Mouse (Mus musculus): ENCODE data around the gene Pxk.

Gene Pxk

DNA sequence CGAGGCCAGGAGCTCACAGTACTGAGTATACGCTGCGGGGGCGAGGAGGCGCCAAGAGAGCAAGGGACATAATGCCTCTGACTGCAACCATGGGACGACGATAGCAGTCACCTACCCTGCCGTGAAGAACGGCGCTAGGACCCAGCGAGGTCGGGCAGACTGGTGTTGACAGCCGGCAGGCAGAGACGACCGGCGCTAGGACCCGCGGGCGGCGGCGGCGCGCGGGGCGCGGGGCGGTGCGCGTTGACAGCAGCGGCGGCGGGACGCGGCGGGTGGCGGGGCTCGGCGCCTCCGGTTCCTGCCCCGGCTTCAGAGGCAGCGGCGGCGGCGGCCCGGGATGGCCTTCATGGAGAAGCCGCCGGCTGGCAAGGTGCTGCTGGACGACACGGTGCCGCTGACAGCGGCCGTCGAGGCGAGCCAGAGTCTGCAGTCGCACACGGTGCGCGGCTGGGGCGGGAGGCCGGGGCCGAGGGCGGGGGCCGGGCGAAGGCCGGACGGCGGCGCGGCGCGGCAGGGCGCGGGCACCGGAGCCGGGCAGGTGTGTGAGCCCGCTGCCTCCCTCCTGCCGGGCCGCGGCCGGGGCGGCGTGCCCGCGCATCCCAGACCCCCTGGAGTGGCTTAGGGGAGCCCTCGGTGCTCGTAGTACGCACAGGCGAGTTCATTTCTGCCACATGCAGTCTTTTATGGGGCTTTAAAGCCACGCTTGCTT, at the start of gene Pxk:
Gene Pxk (plus strand): TSS at position 234 of the 709 bp plus-strand sequence.
- peak; percentile 91 for DNase-seq

DNA sequence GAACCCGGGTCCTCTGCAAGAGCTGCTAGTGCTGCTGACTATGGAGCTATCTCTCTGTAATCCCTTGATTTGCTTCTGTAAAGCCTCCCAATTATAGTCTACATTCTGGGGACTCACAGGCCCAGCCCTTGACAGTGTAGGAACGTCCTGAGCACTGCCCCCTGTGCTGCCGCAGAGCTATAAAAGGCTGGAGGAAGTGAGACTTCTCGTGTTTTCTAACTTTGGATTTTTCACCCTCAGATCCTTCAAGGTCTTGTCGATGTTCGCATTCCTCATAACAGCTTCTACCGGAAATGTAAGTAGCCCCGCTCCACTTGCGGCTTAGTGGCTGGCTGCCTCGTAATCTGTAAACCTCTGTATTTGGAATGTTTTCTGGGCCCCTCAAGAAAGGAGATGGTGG, 48.7 kb upstream of the Pxk start:
- DNase-seq: no peak

DNA sequence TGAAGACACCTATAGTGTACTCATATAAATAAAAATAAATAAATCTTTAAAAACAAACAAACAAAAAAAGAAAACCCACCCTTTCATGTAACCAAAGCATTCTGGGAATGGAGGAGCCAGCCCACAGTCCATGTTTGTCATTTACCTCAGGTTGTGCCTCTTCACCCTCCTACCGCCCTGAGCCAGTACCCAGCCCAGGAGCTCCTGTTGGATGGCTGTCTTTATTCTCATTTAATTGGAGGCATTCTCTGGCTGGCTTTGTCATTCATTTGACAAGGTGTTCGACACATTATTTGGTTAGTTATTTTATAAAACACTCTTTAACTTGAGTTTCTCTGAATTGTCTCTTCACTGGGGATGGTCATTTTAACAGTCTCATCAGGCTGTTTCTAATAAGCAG, 46.1 kb upstream of the Pxk start:
- no peak for DNase-seq

DNA sequence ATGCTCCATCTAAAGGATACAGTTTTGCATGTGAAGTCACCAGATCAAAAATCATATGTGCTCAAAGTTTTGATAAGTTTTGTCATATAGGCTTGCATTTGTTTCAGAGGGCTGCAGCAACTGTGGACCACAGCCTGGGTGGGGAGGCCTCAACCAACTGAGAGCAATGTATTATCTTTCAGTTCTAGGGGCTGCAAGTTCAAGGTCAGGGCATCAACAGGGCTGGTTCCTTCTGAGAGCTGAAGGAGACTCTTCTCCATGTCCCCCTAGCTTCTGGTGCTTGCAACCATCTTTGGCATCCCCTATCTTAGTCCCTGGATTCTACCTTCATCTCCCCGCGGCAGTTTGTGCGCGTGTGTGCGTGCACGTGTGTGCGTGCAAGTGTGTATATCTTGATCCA, 45.4 kb upstream of the Pxk start:
- DNase-seq: no peak

DNA sequence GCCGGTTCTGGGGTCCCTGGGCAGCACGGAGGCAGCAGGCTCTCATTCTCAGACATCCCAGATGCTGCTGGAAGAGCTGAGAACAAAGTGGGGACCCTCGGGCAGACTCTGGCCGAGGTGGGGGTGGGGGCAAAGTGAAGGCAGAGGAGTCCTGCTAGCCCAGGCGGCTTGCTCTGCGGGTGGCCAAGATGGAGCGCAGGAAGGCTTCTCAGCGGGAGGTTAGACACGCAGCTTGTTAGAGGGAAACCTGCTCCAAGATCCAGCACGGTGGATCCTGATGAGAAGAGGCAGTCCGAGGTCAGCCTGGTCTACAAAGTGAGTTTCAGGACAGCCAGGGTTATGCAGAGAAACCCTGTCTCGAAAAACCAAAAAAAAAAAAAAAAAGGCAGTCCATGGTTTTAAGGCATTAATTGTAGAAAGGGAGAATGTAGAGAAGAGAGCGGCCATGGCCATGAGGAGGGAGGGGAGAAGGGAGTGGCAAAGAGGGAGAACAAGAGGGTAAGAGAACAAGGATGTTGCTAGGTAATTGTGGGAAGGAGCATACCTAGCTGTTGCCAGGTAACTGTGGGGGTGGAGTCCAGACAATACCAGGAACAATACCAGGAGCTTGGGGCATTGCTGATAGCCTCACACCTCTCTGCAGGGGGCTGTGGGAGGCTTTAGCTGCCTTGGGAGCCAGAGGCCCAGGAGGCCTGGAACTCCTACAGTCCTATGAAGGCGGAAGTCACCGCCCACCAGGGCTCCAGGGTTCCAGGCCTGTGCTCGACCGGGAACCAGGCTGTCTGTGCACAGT, 43.5 kb upstream of the Pxk start:
- DNase-seq: no peak

DNA sequence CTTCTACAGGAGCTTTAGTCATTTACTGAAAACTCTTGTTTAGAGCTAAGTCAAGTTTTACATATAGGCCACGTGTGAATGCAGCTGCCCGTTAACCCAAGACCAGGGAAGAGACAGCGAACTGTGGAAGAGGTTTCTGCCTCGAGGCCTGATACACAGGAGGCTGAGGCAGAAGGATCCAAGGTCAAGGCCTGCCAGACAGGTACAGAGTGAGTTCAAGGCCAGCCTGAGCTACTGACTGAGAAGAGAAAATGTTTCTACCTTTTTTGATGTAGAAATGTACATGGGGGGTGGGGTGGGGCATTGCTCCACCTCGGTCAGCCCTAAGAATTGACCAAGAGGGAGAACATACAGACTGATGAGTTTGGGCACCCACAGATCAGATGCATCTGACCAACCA, 41.9 kb upstream of the Pxk start:
- DNase-seq: no peak

DNA sequence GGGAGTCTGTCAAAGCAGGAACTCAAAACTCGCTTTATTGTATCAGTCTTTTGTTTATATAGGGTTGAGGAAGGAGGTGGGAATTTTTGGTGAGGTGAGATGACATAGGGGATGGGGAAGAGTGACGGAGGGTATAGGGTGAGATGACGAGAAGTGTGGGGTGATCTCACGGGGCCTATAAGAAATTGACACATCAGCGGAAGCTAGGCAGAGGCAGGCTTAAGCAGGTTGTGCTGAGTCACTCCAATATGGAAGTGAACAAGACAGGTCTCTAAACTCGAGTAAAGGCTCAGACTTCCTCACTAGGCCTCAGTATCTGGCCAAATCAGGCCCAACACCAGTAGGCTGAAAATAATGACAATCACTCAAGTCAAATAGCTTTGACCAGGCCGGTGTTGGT, 38.1 kb upstream of the Pxk start:
- DNase-seq: no peak

DNA sequence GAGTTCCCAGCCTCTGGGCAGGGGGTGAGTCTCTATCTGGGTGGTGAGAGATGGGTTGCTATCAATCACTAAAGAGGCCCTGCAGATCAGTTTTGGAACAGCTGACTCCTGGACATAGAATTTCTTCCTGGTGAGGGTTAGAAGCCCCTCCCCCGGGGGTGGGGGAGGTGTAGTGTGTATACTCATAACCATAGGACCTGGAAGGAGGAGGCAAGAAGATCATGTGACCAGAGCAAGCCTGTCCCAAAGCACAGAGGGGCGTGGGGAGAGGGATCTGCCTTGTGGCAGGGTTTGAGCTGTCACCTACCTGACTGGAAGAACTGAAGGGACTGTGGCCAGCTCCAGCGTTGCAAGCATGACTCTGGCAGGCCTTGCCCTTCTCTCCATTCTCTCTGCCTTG, 35.9 kb upstream of the Pxk start:
- no peak for DNase-seq

DNA sequence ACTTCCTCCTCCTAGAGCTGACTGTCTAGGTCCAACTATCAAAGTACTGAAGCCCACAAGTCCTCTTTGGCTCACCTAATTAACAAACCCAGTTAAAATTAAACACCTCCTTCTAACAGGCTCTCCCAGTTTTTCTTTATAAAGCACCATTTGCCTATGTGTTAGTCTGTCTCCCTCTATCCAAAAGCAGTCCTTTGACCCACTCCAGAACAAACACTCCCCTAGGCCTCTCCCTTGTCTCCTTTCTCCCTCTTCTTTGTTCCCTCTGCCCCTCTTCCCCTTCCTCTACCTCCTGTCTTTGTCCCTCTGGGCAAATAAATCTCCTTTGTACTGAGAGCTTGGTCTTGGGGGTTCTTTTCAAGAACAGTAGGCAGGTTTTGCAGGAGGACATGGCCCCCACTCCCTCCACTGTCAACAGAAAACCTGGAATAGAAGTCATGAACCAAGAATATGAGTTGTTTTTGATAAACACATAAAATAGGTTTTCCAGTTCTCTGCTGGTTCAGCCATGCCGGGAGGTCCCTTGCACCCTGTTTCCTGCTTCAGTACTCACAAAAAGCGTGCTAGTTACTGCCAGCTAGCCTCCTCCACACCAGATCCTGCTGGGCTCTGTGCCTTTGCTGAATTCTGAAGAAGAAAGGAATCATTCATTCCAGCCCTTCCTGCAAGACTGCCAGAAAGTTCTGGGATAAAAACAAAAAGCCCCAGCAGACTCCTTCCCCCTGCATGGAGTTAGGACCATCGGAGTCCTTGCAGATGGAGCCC, 35.3 kb upstream of the Pxk start:
- DNase-seq: no peak

DNA sequence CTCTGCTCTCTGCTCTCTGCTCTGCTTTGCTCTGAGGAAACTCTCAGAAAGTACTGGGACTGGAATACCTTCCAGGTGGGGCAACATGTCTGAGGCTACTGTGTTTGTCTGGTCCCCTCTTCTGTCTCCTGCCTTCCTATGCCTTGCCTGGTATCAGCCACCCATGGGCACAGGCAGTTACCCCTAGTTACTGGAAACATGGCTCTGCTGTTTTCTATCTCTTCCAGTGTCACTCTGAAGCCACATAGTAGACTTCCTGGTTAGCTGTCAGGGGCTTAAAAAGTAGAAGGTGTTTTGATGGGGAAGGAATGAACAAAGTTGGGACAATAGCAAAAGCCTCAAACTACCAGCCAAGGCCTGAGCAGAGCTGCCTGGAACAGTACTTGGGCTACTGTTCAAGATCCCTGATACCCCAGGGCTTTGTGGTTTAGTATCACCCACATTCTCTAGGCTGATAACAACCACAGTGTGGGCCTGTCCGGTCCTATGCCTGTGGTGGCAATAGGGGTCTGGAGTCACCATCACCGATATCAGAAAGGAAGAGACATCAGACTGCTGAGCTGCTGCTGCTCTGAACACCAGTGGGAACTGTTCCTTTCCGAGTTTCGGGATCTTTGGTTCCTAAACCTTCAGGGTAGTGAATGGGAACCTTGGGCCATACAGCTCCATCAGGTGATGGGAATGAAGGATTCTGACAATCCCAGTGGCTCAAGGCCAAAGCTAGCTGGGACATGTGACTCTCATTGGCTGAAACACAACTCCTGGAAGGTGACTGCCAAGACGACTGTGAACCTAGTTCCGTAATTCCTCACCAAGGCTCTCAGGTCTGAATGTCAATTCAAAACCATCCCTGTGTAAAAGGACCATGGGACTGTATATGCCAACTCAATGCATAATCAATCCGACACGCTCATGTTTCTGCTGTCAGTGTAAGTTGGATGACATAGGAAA, 33.9 kb upstream of the Pxk start:
- no peak for DNase-seq

DNA sequence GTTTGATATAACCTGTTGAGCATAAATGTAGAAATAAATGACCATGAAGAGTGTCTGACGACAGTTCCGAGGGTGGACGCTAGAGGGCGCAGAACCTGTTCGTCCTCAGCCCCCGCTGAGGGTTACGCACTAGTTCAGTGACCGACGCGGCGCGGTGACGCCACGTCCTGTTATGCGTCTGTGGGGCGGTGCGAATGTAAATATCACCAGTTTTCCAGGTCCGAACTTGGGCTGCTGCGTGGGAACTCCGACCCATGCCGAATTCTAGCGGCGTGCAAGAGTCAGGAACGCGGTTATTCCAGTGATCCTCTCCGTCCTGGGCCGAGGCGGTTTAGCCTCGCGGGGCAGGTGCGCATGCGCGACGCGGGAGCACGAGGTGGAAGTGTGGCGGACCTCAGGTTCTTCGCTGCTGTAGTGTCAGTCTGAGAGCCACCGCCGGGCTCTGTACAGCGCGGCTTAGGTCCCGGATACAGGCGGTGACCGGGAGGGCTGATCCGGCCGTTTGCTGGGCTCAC, 17.8 kb upstream of the Pxk start, which contains the start of gene Rpp14:
Gene Rpp14 (plus strand): TSS at position 203 of the 515 bp plus-strand sequence.
- peak; percentile 96 for DNase-seq

DNA sequence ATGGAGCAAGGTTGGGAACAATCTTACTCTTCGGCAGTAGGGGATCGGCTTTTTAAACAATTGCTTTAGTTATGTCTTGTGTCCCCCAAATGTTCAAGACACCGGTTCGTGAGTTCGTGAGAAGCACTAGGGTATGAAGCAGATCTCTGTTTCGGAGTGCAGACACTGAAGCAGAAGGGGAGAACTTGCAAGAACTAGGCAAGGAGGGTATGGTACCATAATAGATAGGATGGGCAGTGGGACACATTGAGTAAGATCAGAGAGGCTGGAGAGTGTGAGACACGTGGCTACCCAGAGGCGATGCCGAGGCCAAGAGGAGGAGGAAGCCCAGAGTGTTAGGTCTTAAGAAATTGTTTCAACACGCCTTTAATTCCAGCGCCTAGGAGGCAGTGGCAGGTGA, 17.3 kb upstream of the Pxk start:
- DNase-seq: peak; percentile 22

DNA sequence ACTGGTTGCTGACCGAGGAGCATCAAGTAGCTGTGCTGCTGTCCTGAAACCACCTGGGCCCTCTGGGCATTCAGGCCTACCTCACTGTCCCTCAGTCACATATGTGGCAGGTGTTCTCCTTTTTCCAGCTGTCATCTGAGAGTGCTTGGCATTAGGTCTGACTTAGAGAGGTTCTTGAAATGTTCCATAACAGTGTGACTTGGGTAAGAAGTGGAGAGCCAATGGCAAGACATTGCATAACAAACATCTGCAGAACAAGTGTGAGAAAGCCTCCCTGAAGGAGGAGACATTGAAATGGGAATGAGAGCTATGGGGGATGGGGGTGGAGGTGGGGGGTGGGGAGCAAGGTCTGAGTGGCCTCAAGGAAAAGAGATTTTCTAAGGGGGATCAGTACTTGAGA, 15.1 kb upstream of the Pxk start:
- DNase-seq: no peak

DNA sequence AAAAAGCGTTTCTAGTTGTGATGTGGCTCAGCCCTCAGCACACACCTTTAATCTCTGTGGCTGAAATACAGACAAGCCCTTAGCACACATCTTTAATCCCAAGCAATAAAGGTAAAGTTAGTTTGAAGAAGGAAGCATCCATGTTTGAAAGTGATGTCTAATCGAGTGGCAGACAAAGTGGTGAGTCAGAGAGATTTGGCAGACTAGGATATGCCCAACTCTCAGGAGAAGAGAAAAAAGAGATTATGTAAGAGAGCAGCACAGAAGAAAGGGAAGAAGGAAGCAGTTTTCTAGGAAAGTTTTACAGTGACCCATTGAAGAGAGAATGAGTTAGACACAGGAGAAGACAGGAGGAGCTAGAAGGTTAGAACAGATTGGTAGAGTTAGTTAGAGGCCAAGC, 9.0 kb upstream of the Pxk start:
- DNase-seq: no peak

DNA sequence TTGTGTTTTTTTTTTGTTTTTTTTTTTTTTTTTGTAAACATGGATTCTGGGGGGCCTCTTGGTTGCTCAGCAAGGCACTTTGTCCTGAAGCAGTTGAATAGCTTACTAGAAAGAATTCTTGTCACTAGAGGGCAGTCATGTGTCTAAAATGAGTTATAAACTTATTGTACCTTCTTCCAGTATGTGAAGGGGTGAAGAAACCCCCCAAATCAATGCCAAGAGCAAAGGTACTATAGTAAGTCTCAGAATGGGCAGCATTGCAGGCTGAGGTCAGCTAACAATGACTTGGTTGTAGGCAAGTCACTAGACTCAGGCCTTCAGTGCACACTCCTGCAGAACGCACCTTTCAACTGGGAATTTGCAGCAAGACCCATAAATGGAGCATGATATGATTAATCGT, 5.4 kb upstream of the Pxk start:
- DNase-seq: peak; percentile 70

DNA sequence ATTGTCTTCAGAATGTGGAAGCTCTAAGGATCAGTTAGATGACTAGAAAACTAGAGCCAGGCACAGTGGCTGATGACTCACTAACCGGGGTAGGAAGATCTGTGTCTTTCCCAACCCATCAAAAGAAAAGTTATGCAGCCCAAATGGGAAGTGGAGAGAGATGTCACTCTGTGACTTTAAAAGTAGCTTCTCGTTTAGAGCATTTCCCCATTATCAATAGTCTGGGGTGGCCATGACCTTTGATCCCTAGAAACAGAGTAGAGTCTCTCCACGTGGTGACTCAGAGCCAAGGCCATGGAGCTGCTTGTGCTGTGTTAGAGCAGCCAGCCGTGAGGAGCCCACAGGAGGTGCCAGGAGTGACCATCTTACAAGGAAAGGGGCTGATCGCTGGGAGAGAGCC, 4.6 kb upstream of the Pxk start:
- DNase-seq: no peak

DNA sequence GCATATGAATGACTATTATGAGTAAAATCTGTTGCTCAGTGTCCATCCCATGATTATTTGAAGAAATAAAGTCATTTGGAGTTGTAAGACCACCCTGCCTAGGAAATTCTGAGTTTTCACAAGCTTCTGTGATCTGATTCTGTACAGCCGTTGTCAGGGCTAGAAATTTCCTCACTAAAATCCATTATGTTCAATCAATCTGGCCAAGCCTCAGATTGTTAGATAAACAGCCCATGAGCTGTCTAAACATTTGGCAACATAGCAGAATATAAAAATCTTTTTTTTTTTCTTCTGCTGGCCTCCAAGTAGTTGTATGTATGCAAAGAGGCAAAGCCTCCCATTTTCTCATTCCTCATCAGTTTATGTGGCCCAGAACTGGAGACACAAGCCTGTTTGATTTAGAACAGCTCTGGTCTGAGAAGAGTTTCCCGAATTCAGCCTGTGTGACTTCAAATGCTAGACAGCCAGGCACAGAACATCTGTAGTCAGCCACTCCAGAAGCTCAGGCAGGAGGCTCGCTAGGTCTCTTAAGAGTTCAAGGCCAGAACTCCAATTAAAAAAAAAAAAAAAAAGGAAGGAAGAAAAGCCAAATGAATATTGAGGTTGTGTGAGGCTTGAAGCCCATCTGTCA, 3.0 kb upstream of the Pxk start:
- no peak for DNase-seq

DNA sequence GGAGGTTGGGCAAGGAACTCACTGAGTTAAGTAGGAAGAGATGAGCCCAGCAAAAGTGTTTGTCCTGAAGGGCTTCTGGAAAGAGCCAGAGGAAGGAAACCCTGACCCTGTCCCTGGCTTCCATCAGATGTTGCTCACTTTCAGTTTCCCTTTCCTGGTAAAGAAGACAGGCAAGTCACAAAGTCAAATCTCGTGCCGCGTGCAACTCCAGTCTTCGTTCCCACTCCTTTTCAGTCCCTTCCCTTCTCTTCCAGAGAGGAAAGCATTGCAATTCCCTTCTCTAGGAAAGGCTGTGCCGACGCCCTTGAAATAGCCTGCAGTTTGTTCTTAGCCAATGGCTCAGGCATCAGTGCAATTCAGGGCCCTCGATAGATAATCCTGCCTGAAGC, 2.5 kb upstream of the Pxk start:
- DNase-seq: peak; percentile 56

DNA sequence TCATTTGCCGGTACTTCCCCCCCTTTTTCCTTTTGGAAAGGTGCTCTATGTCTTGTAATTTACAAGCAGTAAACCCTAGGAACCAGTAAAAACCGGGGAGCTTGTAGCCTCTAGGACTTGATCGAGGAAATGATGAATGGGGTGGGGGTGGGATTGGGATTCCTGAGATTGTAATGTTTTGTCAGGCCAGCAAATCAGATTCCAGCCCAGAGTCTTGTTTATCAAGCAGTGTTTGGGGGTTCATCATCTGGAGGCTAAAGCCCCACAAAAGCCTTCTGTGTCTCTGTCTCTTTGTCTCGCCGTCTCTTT, 630 bp downstream of the Pxk start:
- DNase-seq: no peak

DNA sequence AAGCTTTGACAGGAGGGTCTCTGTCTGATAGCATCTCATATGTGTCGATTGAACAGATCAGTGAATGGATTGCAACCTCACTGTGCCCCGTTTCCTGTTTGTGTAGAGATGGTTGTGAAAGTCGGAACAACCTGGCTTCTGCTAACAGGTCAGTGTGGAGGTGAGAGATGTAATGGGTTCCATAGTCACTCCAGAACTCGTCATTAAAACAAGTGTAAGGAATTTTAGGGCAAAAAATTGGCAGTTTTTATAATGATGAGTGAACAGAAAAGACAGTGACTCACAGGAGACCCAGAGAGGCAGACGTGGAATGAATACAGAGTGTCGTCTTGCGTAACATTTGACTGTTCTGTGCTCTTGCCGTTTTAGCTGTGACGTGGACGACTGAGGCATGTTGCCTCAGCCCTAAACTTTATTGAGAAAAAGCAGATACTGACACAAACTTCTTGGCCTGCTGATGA, 1.6 kb downstream of the Pxk start:
- DNase-seq: no peak

DNA sequence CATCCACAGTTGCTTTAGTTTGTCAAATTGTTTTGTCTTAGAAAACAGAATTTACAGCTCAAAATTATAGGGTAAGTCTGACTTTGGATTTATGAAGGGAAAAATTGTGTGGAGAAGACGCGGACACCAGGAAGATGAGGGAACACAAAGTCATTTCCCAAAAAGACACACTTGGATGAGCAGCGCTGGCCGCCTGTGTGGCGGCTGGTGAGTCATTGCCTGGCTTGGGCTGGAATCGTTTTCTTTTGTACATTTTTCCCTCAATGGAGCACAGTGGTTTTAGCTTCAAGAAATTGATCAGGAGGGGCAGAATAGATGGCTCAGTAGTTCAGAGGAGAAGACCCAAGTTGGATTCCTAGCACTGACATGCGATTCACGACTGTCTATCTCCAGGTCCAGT, 3.9 kb downstream of the Pxk start:
- peak; percentile 43 for DNase-seq

DNA sequence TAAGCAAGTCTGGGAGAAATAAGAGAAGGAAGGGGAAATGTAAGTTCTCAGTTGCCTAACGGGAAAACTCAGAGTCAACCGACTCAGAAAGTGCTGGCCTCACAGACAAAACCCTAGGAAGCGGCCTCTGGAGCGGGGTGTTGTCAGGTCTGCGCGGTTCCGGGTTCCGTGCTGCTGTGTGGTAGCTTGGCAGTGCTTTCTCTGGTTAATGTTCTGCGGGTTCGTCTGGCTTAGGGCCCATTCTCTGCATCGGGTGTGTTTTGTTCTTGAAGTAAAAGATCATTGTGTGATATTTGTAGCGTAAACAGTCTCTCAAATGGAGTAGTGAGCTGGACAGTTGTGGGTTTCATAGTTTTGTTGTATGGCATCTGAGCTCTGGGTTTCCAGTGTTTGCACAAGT, 4.7 kb downstream of the Pxk start:
- peak; percentile 88 for DNase-seq
